Mouse (Mus musculus): ENCODE results near the gene Iqsec1. TPM values are rescaled to one million over a fixed set of nuclear protein-coding genes. Genes with fewer than 3 reads are reported as not detected.

Iqsec1 gene
- total and polyA plus RNA-seq, 2 experiments = 8.9 to 69.3 TPM

- no peak overlapping the region for H3K9ac ChIP-seq (ENCODE audit: low read depth, low read length)
- H3K4me1 ChIP-seq (ENCODE audit: control insufficient read depth, insufficient read depth, low read length) = no peaks in the 10 kb centered on the region
- no peaks in the 10 kb centered on the region for H3K36me3 ChIP-seq (ENCODE audit: control insufficient read depth, insufficient read depth, low read length)
- no peaks in the 10 kb centered on the region for H3K79me2 ChIP-seq (ENCODE audit: control insufficient read depth, insufficient read depth, low read length)
- no peak for TF ChIP-seq CTCF (IDR thresholded peaks at IDR 0.05; ENCODE audit: low read depth, low read length)
- TF ChIP-seq POLR2A (IDR thresholded peaks at IDR 0.05; ENCODE audit: extremely low read depth, insufficient read depth, low read length) = no peak
- peak; percentile 10 for DNase-seq (ENCODE audit: extremely low read depth, low read depth, low spot score)
- 12% methylated on average over 2 of the region's 2 CpGs for WGBS
- H3K27me3 ChIP-seq (ENCODE audit: control insufficient read depth, insufficient read depth, low read length) = no peaks in the 10 kb centered on the region
- H3K4me3 ChIP-seq (ENCODE audit: insufficient read depth, low read depth, low read length) = no peak overlapping the region
- no peak overlapping the region for H3K27ac ChIP-seq (replicated peaks; ENCODE audit: insufficient read depth, low read depth, low read length)
Observed at GRCm38 (mm10) chr6:90805101-90805500, 183.4 kb downstream of the Iqsec1 start.

GRCm38 (mm10) chr6:90804646-90805045, 183.8 kb downstream of the Iqsec1 start:
- no peak overlapping the region for H3K9ac ChIP-seq (ENCODE audit: low read depth, low read length)
- H3K79me2 ChIP-seq (ENCODE audit: control insufficient read depth, insufficient read depth, low read length) = no peaks in the 10 kb centered on the region
- no peak for DNase-seq (ENCODE audit: extremely low read depth, low read depth, low spot score)
- H3K27me3 ChIP-seq (ENCODE audit: control insufficient read depth, insufficient read depth, low read length) = no peaks in the 10 kb centered on the region
- no peak for TF ChIP-seq POLR2A (IDR thresholded peaks at IDR 0.05; ENCODE audit: extremely low read depth, insufficient read depth, low read length)
- TF ChIP-seq CTCF (IDR thresholded peaks at IDR 0.05; ENCODE audit: low read depth, low read length) = no peak
- no peaks in the 10 kb centered on the region for H3K4me1 ChIP-seq (ENCODE audit: control insufficient read depth, insufficient read depth, low read length)
- no peaks in the 10 kb centered on the region for H3K36me3 ChIP-seq (ENCODE audit: control insufficient read depth, insufficient read depth, low read length)
- H3K4me3 ChIP-seq (ENCODE audit: insufficient read depth, low read depth, low read length) = no peak overlapping the region
- H3K27ac ChIP-seq (replicated peaks; ENCODE audit: insufficient read depth, low read depth, low read length) = no peak overlapping the region

- Histone ChIP-seq H3K36me3 (ENCODE audit: control insufficient read depth, insufficient read depth, low read length) (no peaks in the 10 kb centered on the region), H3K9ac (ENCODE audit: low read depth, low read length) (no peak overlapping the region), H3K4me1 (ENCODE audit: control insufficient read depth, insufficient read depth, low read length) (no peaks in the 10 kb centered on the region), H3K27me3 (ENCODE audit: control insufficient read depth, insufficient read depth, low read length) (no peaks in the 10 kb centered on the region), H3K4me3 (ENCODE audit: insufficient read depth, low read depth, low read length) (no peak overlapping the region), H3K79me2 (ENCODE audit: control insufficient read depth, insufficient read depth, low read length) (no peaks in the 10 kb centered on the region), H3K27ac (replicated peaks; ENCODE audit: insufficient read depth, low read depth, low read length) (no peak overlapping the region)
- TF ChIP-seq CTCF (IDR thresholded peaks at IDR 0.05; ENCODE audit: low read depth, low read length) = no peak
- TF ChIP-seq POLR2A (IDR thresholded peaks at IDR 0.05; ENCODE audit: extremely low read depth, insufficient read depth, low read length) = no peak
- WGBS = 98% methylated on average over 8 of the region's 8 CpGs
- no peak for DNase-seq (ENCODE audit: extremely low read depth, low read depth, low spot score)
Observed at GRCm38 (mm10) chr6:90802604-90803003, 185.9 kb downstream of the Iqsec1 start.

- TF ChIP-seq CTCF (IDR thresholded peaks at IDR 0.05; ENCODE audit: low read depth, low read length) (no peak), POLR2A (IDR thresholded peaks at IDR 0.05; ENCODE audit: extremely low read depth, insufficient read depth, low read length) (no peak)
- no peak for DNase-seq (ENCODE audit: extremely low read depth, low read depth, low spot score)
- Histone ChIP-seq H3K27me3 (ENCODE audit: control insufficient read depth, insufficient read depth, low read length) (no peaks in the 10 kb centered on the region), H3K27ac (replicated peaks; ENCODE audit: insufficient read depth, low read depth, low read length) (no peak overlapping the region), H3K79me2 (ENCODE audit: control insufficient read depth, insufficient read depth, low read length) (no peaks in the 10 kb centered on the region), H3K4me1 (ENCODE audit: control insufficient read depth, insufficient read depth, low read length) (no peaks in the 10 kb centered on the region), H3K36me3 (ENCODE audit: control insufficient read depth, insufficient read depth, low read length) (no peaks in the 10 kb centered on the region), H3K9ac (ENCODE audit: low read depth, low read length) (no peak overlapping the region), H3K4me3 (ENCODE audit: insufficient read depth, low read depth, low read length) (no peak overlapping the region)
- WGBS = 93% methylated on average over 3 of the region's 3 CpGs
Observed at GRCm38 (mm10) chr6:90802058-90802457, 186.4 kb downstream of the Iqsec1 start.

- Histone ChIP-seq H3K9ac (ENCODE audit: low read depth, low read length) (no peak overlapping the region), H3K4me1 (ENCODE audit: control insufficient read depth, insufficient read depth, low read length) (peaks cover 3% of the 10 kb centered on the region), H3K27me3 (ENCODE audit: control insufficient read depth, insufficient read depth, low read length) (no peaks in the 10 kb centered on the region), H3K36me3 (ENCODE audit: control insufficient read depth, insufficient read depth, low read length) (no peaks in the 10 kb centered on the region), H3K79me2 (ENCODE audit: control insufficient read depth, insufficient read depth, low read length) (no peaks in the 10 kb centered on the region), H3K27ac (replicated peaks; ENCODE audit: insufficient read depth, low read depth, low read length) (no peak overlapping the region), H3K4me3 (ENCODE audit: insufficient read depth, low read depth, low read length) (no peak overlapping the region)
- 91% methylated on average over 2 of the region's 2 CpGs for WGBS
- TF ChIP-seq POLR2A (IDR thresholded peaks at IDR 0.05; ENCODE audit: extremely low read depth, insufficient read depth, low read length) (no peak), CTCF (IDR thresholded peaks at IDR 0.05; ENCODE audit: low read depth, low read length) (no peak)
- no peak for DNase-seq (ENCODE audit: extremely low read depth, low read depth, low spot score)
Observed at GRCm38 (mm10) chr6:90800825-90801224, 187.7 kb downstream of the Iqsec1 start.

- DNase-seq (ENCODE audit: extremely low read depth, low read depth, low spot score) = peak; percentile 47
- no peaks in the 10 kb centered on the region for H3K79me2 ChIP-seq (ENCODE audit: control insufficient read depth, insufficient read depth, low read length)
- no peaks in the 10 kb centered on the region for H3K36me3 ChIP-seq (ENCODE audit: control insufficient read depth, insufficient read depth, low read length)
- no peak overlapping the region for H3K9ac ChIP-seq (ENCODE audit: low read depth, low read length)
- H3K4me3 ChIP-seq (ENCODE audit: insufficient read depth, low read depth, low read length) = no peak overlapping the region
- 95% methylated on average over 1 of the region's 1 CpGs for WGBS
- H3K4me1 ChIP-seq (ENCODE audit: control insufficient read depth, insufficient read depth, low read length) = peaks cover 3% of the 10 kb centered on the region
- no peak for TF ChIP-seq POLR2A (IDR thresholded peaks at IDR 0.05; ENCODE audit: extremely low read depth, insufficient read depth, low read length)
- H3K27ac ChIP-seq (replicated peaks; ENCODE audit: insufficient read depth, low read depth, low read length) = no peak overlapping the region
- no peaks in the 10 kb centered on the region for H3K27me3 ChIP-seq (ENCODE audit: control insufficient read depth, insufficient read depth, low read length)
Observed at GRCm38 (mm10) chr6:90799116-90799515, 189.4 kb downstream of the Iqsec1 start.
